Mouse (Mus musculus): ENCODE measurements around the gene Tpcn1. TPM values are rescaled to one million over a fixed set of nuclear protein-coding genes. Genes with fewer than 3 reads are reported as not detected.

Gene Tpcn1
- polyA plus RNA-seq, 1 experiment from 2014 or later: 31.5 TPM

GRCm38 (mm10) chr5:120621078-120621765 is 32.7 kb upstream of the Tpcn1 start:
- 92% methylated on average over 23 of the region's 23 CpGs for WGBS
- no peak for TF ChIP-seq CTCF (IDR thresholded peaks at IDR 0.05; ENCODE audit: low read depth)
- Histone ChIP-seq H3K36me3 (ENCODE audit: control insufficient read depth, insufficient read depth) (peaks cover 93% of the 10 kb centered on the region), H3K4me3 (ENCODE audit: low read depth, low read length) (no peak overlapping the region), H3K4me1 (replicated peaks; ENCODE audit: control insufficient read depth, insufficient read depth, low read length) (no peaks in the 10 kb centered on the region), H3K27ac (ENCODE audit: low read depth, low read length) (no peak overlapping the region), H3K4me2 (replicated peaks; ENCODE audit: low read depth) (no peak overlapping the region), H3K27me3 (replicated peaks; ENCODE audit: control insufficient read depth, insufficient read depth, low read length) (no peaks in the 10 kb centered on the region), H3K9ac (ENCODE audit: low read depth, low read length) (no peak overlapping the region), H3K9me3 (ENCODE audit: control insufficient read depth) (no peaks in the 10 kb centered on the region)
- no peak for ATAC-seq

- WGBS: 68% methylated on average over 18 of the region's 18 CpGs
- no peak overlapping the region for H3K27ac ChIP-seq (ENCODE audit: low read depth, low read length)
- no peak for ATAC-seq
- H3K36me3 ChIP-seq (ENCODE audit: control insufficient read depth, insufficient read depth): peaks cover 87% of the 10 kb centered on the region
- H3K4me1 ChIP-seq (replicated peaks; ENCODE audit: control insufficient read depth, insufficient read depth, low read length): no peaks in the 10 kb centered on the region
- H3K4me3 ChIP-seq (ENCODE audit: low read depth, low read length): no peak overlapping the region
- no peaks in the 10 kb centered on the region for H3K9me3 ChIP-seq (ENCODE audit: control insufficient read depth)
- peak; percentile 98 for TF ChIP-seq CTCF (IDR thresholded peaks at IDR 0.05; ENCODE audit: low read depth)
- H3K9ac ChIP-seq (ENCODE audit: low read depth, low read length): no peak overlapping the region
- no peaks in the 10 kb centered on the region for H3K27me3 ChIP-seq (replicated peaks; ENCODE audit: control insufficient read depth, insufficient read depth, low read length)
- no peak overlapping the region for H3K4me2 ChIP-seq (replicated peaks; ENCODE audit: low read depth)
Measured at GRCm38 (mm10) chr5:120620375-120621077, 32.1 kb upstream of the Tpcn1 start.

GRCm38 (mm10) chr5:120619201-120619600 is 30.7 kb upstream of the Tpcn1 start:
- WGBS: 25% methylated on average over 5 of the region's 5 CpGs
- no peak for ATAC-seq
- Histone ChIP-seq H3K9ac (ENCODE audit: low read depth, low read length) (no peak overlapping the region), H3K36me3 (ENCODE audit: control insufficient read depth, insufficient read depth) (peaks cover 74% of the 10 kb centered on the region), H3K9me3 (ENCODE audit: control insufficient read depth) (no peaks in the 10 kb centered on the region), H3K4me1 (replicated peaks; ENCODE audit: control insufficient read depth, insufficient read depth, low read length) (no peaks in the 10 kb centered on the region), H3K4me3 (ENCODE audit: low read depth, low read length) (no peak overlapping the region), H3K27ac (ENCODE audit: low read depth, low read length) (no peak overlapping the region), H3K4me2 (replicated peaks; ENCODE audit: low read depth) (no peak overlapping the region), H3K27me3 (replicated peaks; ENCODE audit: control insufficient read depth, insufficient read depth, low read length) (no peaks in the 10 kb centered on the region)
- peak; percentile 88 for TF ChIP-seq CTCF (IDR thresholded peaks at IDR 0.05; ENCODE audit: low read depth)

DNA sequence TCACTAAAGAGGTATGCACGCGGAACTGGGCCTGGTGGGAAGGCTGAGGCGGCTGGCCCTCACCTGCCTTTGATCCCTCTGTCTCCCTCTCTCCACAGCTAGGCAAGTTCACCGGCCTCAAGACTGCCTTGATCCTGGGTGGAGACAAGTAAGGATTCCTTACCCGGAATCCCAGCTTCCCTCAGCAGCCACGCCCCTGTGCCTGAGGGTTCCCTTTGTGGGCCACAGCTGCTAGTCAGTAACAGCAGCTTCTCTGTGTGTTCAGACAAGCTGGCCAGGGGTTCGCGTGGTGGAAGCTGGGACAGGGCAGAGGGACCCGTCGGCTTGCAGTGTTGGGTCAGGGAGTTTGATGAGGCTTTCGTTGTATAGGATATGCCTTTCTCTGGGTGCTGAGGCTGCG is 30.3 kb upstream of the Tpcn1 start:
- Histone ChIP-seq H3K36me3 (ENCODE audit: control insufficient read depth, insufficient read depth) (peaks cover 69% of the 10 kb centered on the region), H3K4me1 (replicated peaks; ENCODE audit: control insufficient read depth, insufficient read depth, low read length) (no peaks in the 10 kb centered on the region), H3K4me2 (replicated peaks; ENCODE audit: low read depth) (no peak overlapping the region), H3K27ac (ENCODE audit: low read depth, low read length) (0 out of 2 replicates have a peak overlapping the region, but pooled peaks have one; percentile 7), H3K9ac (ENCODE audit: low read depth, low read length) (no peak overlapping the region), H3K4me3 (ENCODE audit: low read depth, low read length) (no peak overlapping the region), H3K27me3 (replicated peaks; ENCODE audit: control insufficient read depth, insufficient read depth, low read length) (no peaks in the 10 kb centered on the region), H3K9me3 (ENCODE audit: control insufficient read depth) (no peaks in the 10 kb centered on the region)
- WGBS: 78% methylated on average over 12 of the region's 12 CpGs
- TF ChIP-seq CTCF (IDR thresholded peaks at IDR 0.05; ENCODE audit: low read depth): no peak
- no peak for ATAC-seq

GRCm38 (mm10) chr5:120615903-120616302 is 27.4 kb upstream of the Tpcn1 start:
- ATAC-seq: no peak
- TF ChIP-seq CTCF (IDR thresholded peaks at IDR 0.05; ENCODE audit: low read depth): peak; percentile 70
- no peaks in the 10 kb centered on the region for H3K27me3 ChIP-seq (replicated peaks; ENCODE audit: control insufficient read depth, insufficient read depth, low read length)
- no peak overlapping the region for H3K9ac ChIP-seq (ENCODE audit: low read depth, low read length)
- no peak overlapping the region for H3K4me2 ChIP-seq (replicated peaks; ENCODE audit: low read depth)
- WGBS: 98% methylated on average over 4 of the region's 4 CpGs
- no peaks in the 10 kb centered on the region for H3K9me3 ChIP-seq (ENCODE audit: control insufficient read depth)
- peaks cover 42% of the 10 kb centered on the region for H3K36me3 ChIP-seq (ENCODE audit: control insufficient read depth, insufficient read depth)
- H3K27ac ChIP-seq (ENCODE audit: low read depth, low read length): no peak overlapping the region
- H3K4me1 ChIP-seq (replicated peaks; ENCODE audit: control insufficient read depth, insufficient read depth, low read length): no peaks in the 10 kb centered on the region
- no peak overlapping the region for H3K4me3 ChIP-seq (ENCODE audit: low read depth, low read length)

- Histone ChIP-seq H3K4me2 (replicated peaks; ENCODE audit: low read depth) (peak overlapping the region; percentile 93), H3K27me3 (replicated peaks; ENCODE audit: control insufficient read depth, insufficient read depth, low read length) (no peaks in the 10 kb centered on the region), H3K36me3 (ENCODE audit: control insufficient read depth, insufficient read depth) (peaks cover 23% of the 10 kb centered on the region), H3K4me1 (replicated peaks; ENCODE audit: control insufficient read depth, insufficient read depth, low read length) (no peaks in the 10 kb centered on the region), H3K4me3 (ENCODE audit: low read depth, low read length) (peak overlapping the region; percentile 59), H3K9ac (ENCODE audit: low read depth, low read length) (peak overlapping the region; percentile 72), H3K9me3 (ENCODE audit: control insufficient read depth) (no peaks in the 10 kb centered on the region), H3K27ac (ENCODE audit: low read depth, low read length) (peak overlapping the region; percentile 82)
- no peak for TF ChIP-seq CTCF (IDR thresholded peaks at IDR 0.05; ENCODE audit: low read depth)
- peak; percentile 94 for ATAC-seq
- WGBS: under 1% methylated on average over 69 of the region's 69 CpGs
Measured at GRCm38 (mm10) chr5:120612822-120613604, 24.5 kb upstream of the Tpcn1 start.

Measured in intestine, postnatal 0 days (tissue).